Mouse (Mus musculus) urinary bladder, adult 2 months (tissue): ENCODE measurements around the gene Vsir. TPM values are rescaled to one million over a fixed set of nuclear protein-coding genes. Genes with fewer than 3 reads are reported as not detected.

ENCODE experiments used
- polyA plus RNA-seq: library from polyadenylated mRNA; depleted of rRNA; stranded (reverse); fragments of >200 nt; gene quantifications from 2 replicates; pipeline ENCODE4 v1.2.3, GENCODE M21; 2012; rRNA removed

The Vsir gene
- polyA plus RNA-seq, 1 experiment, result 32.9 TPM

Other genes starting within 250 kb of the Vsir start
- gene Spock2, start 240.6 kb upstream of the Vsir start, polyA plus RNA-seq, result 14.4 and 20.9 TPM in 2 replicates
- gene Chst3, start 127.6 kb upstream of the Vsir start, polyA plus RNA-seq, result 0.58 and 0.77 TPM in 2 replicates
- 1,531 and 1,599 TPM in 2 replicates for gene Psap, start 69.2 kb upstream of the Vsir start, polyA plus RNA-seq
- 0.47 and 0.66 TPM in 2 replicates for gene Gm17455, start 52.9 kb downstream of the Vsir start, polyA plus RNA-seq